Mouse (Mus musculus): ENCODE results near the gene Madd.

Gene Madd

GRCm38 (mm10) chr2:91183711-91184405 is at the start of gene Madd:
Madd (minus strand) TSS chr2:91183837.
- 55% methylated on average over 15 of the region's 15 CpGs for WGBS

- 41% methylated on average over 2 of the region's 2 CpGs for WGBS
Observed at GRCm38 (mm10) chr2:91229735-91230134, 46.1 kb upstream of the Madd start.

GRCm38 (mm10) chr2:91223614-91224013 is 40.0 kb upstream of the Madd start:
- 71% methylated on average over 2 of the region's 2 CpGs for WGBS

GRCm38 (mm10) chr2:91220501-91220900 is 36.9 kb upstream of the Madd start:
- WGBS = 95% methylated on average over 3 of the region's 3 CpGs

GRCm38 (mm10) chr2:91217032-91217431 is 33.4 kb upstream of the Madd start:
- WGBS = 35% methylated on average over 4 of the region's 4 CpGs

GRCm38 (mm10) chr2:91206254-91206775 is 22.7 kb upstream of the Madd start:
- 85% methylated on average over 9 of the region's 9 CpGs for WGBS

- WGBS = 11% methylated on average over 20 of the region's 20 CpGs
Observed at GRCm38 (mm10) chr2:91202972-91203656, 19.5 kb upstream of the Madd start.

- WGBS = 1% methylated on average over 28 of the region's 28 CpGs
Observed at GRCm38 (mm10) chr2:91202222-91202971, 18.8 kb upstream of the Madd start, which contains the start of the genes Nr1h3 and Acp2. Nr1h3 (minus strand) TSS chr2:91202834. Acp2 (plus strand) TSS chr2:91202885.

- WGBS = 64% methylated on average over 3 of the region's 3 CpGs
Observed at GRCm38 (mm10) chr2:91198888-91199287, 15.3 kb upstream of the Madd start.

GRCm38 (mm10) chr2:91196577-91197001 is 13.0 kb upstream of the Madd start:
- WGBS = 28% methylated on average over 3 of the region's 3 CpGs

GRCm38 (mm10) chr2:91194624-91195332 is 11.1 kb upstream of the Madd start:
- WGBS = 14% methylated on average over 27 of the region's 27 CpGs

- WGBS = 90% methylated on average over 16 of the region's 16 CpGs
Observed at GRCm38 (mm10) chr2:91190501-91190900, 6.9 kb upstream of the Madd start.

- 34% methylated on average over 4 of the region's 4 CpGs for WGBS
Observed at GRCm38 (mm10) chr2:91187431-91187830, 3.8 kb upstream of the Madd start.

- WGBS = 70% methylated on average over 1 of the region's 1 CpGs
Observed at GRCm38 (mm10) chr2:91186208-91186607, 2.6 kb upstream of the Madd start.

GRCm38 (mm10) chr2:91183148-91183513 is 506 bp downstream of the Madd start:
- WGBS = 0% methylated on average over 9 of the region's 9 CpGs

GRCm38 (mm10) chr2:91182405-91183147 is 1.1 kb downstream of the Madd start:
- WGBS = 1% methylated on average over 81 of the region's 81 CpGs

- WGBS = 10% methylated on average over 8 of the region's 8 CpGs
Observed at GRCm38 (mm10) chr2:91182016-91182404, 1.6 kb downstream of the Madd start.

GRCm38 (mm10) chr2:91180706-91181105 is 2.9 kb downstream of the Madd start:
- WGBS = 33% methylated on average over 5 of the region's 5 CpGs

- 36% methylated on average over 4 of the region's 4 CpGs for WGBS
Observed at GRCm38 (mm10) chr2:91179825-91180224, 3.8 kb downstream of the Madd start.

GRCm38 (mm10) chr2:91176234-91176633 is 7.4 kb downstream of the Madd start:
- 72% methylated on average over 6 of the region's 6 CpGs for WGBS

GRCm38 (mm10) chr2:91175490-91175889 is 8.1 kb downstream of the Madd start:
- WGBS = 76% methylated on average over 4 of the region's 4 CpGs
